Mouse (Mus musculus): ENCODE data around the gene Ndufs3. TPM values are rescaled to one million over a fixed set of nuclear protein-coding genes. Genes with fewer than 3 reads are reported as not detected.

Gene Ndufs3
- total and polyA plus RNA-seq, 3 experiments = 133 to 185 (median 182) TPM

DNA sequence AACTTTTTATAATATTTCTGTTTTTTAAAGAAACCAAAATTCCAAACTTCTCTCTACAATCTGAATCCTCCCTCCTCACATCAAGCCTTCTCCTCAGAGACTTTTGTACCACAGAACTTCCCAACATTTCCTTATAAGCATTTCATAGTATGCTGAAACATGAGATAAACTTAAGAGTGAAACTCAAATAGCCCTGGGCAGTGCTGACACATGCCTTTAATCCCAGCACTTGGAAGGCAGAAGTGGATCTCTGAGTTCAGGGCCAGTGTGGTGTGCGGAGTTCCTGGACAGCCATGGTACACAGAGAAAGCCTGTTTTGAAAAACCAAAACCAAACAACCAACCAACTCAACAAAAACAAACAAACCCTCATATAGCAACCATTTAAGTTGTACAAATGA lies 16.6 kb upstream of the Ndufs3 start:
- no peaks in the 10 kb centered on the region for H3K36me3 ChIP-seq (replicated peaks in 1 of 2; ENCODE audit: control insufficient read depth in 1 of 2, insufficient read depth in 1 of 2, low read length in 1 of 2)
- no peak overlapping the region for H3K4me2 ChIP-seq (ENCODE audit: insufficient read depth, low read depth, poor library complexity, severe bottlenecking)
- no peaks in the 10 kb centered on the region for H3K9me3 ChIP-seq (replicated peaks; ENCODE audit: low read length)
- DNase-seq (ENCODE audit: extremely low read depth) = no peak
- H3K4me3 ChIP-seq (replicated peaks in 1 of 3; ENCODE audit: low read depth in 2 of 3, low read length in 2 of 3, poor library complexity in 1 of 3) = no peak overlapping the region
- H3K27me3 ChIP-seq (replicated peaks) = peaks cover 4% of the 10 kb centered on the region
- TF ChIP-seq MAZ (IDR thresholded peaks at IDR 0.05; ENCODE audit: low read depth, low read length) (no peak), RCOR1 (conservative IDR thresholded peaks at IDR 0.05; ENCODE audit: low read depth, low read length) (no peak), POLR2A (IDR thresholded peaks at IDR 0.05; ENCODE audit: low read depth, low read length) (no peak), SMC3 (IDR thresholded peaks at IDR 0.05; ENCODE audit: low read depth, low read length) (no peak)
- peaks cover 2 to 4% of the 10 kb centered on the region in 2 experiments; a peak in 2 of 4 replicates for H3K4me1 ChIP-seq (ENCODE audit: control insufficient read depth in 1 of 2, insufficient read depth in 2 of 2)
- dilution Hi-C loops (cut with MboI; ENCODE audit: extremely low pct_ligation_motif_present, extremely low pct_unique_long_range_greater_than_20kb, low sequenced_read_pairs) (no loop called here), in situ Hi-C loops (cut with MboI; ENCODE audit: low pct_ligation_motif_present, low pct_unique_long_range_greater_than_20kb, low sequenced_read_pairs) (no loop called here)
- H3K9ac ChIP-seq (ENCODE audit: insufficient read depth, low read depth) = no peak overlapping the region
- H3K27ac ChIP-seq (ENCODE audit: insufficient read depth, low read depth) = no peak overlapping the region
- peaks cover 10% of the 10 kb centered on the region for H3K79me2 ChIP-seq (replicated peaks; ENCODE audit: control insufficient read depth, extremely low read depth, insufficient read depth, poor library complexity, severe bottlenecking)

DNA sequence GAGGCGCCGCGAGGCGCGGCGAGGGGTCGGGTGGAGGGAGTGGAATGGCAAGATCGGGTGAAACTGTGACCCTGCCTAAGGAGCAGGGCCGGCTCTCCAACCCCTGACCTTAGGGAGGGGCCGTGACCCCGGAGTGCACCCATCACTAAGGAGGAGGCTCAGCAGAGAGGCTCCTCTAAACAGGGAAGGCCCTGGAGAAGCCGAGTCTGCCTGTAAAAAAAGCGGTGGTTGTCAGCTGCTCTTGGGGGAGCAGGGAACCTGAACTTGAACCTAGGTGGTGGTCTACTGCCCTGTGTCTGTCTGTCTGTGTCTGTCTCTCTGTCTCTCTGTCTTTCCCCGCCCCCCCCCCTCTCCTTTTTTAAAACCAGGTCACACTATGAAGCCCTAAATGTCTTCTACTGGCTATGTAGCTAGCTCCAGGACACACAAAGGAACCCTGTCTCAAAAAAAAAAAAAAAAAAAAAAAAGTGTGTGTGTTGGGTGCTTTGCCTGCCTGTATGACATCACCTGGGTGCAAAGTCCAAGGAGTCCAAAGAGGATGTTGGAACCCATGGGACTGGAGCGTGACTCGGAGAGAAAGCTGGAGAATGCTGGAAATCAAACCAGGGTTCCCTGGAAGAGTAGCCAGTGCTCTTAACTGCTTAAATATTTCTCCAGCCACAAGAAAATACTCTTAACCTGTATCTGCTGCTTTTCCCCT lies 13.5 kb upstream of the Ndufs3 start:
- Histone ChIP-seq H3K27me3 (replicated peaks) (peaks cover 4% of the 10 kb centered on the region), H3K4me2 (ENCODE audit: insufficient read depth, low read depth, poor library complexity, severe bottlenecking) (peak overlapping the region; percentile 10), H3K4me3 (replicated peaks in 1 of 3; ENCODE audit: low read depth in 2 of 3, low read length in 2 of 3, poor library complexity in 1 of 3) (peak overlapping the region; percentile 59 to 90 (median 78)), H3K9ac (ENCODE audit: insufficient read depth, low read depth) (peak overlapping the region; percentile 81), H3K27ac (ENCODE audit: insufficient read depth, low read depth) (peak overlapping the region; percentile 9; the same call in 1 of the 2 replicates), H3K4me1 (ENCODE audit: control insufficient read depth in 1 of 2, insufficient read depth in 2 of 2) (peaks cover 2 to 16% of the 10 kb centered on the region in 2 experiments; a peak in 3 of 4 replicates), H3K9me3 (replicated peaks; ENCODE audit: low read length) (no peaks in the 10 kb centered on the region), H3K36me3 (replicated peaks in 1 of 2; ENCODE audit: control insufficient read depth in 1 of 2, insufficient read depth in 1 of 2, low read length in 1 of 2) (peaks cover 7 to 17% of the 10 kb centered on the region in 2 experiments), H3K79me2 (replicated peaks; ENCODE audit: control insufficient read depth, extremely low read depth, insufficient read depth, poor library complexity, severe bottlenecking) (peaks cover 29% of the 10 kb centered on the region)
- TF ChIP-seq MAX (IDR thresholded peaks at IDR 0.05; ENCODE audit: low read length) (no peak), CHD2 (IDR thresholded peaks at IDR 0.05; ENCODE audit: low read length) (0 out of 2 replicates have a peak, but pooled peaks have one; percentile 2), ZNF384 (IDR thresholded peaks at IDR 0.05; ENCODE audit: low read depth, low read length) (peak; percentile 85), JUND (conservative IDR thresholded peaks at IDR 0.05; ENCODE audit: low read depth, low read length) (no peak)
- in situ Hi-C loops (cut with MboI; ENCODE audit: low pct_ligation_motif_present, low pct_unique_long_range_greater_than_20kb, low sequenced_read_pairs) = no loop called here
- no peak for DNase-seq (ENCODE audit: extremely low read depth)
- dilution Hi-C loops (cut with MboI; ENCODE audit: extremely low pct_ligation_motif_present, extremely low pct_unique_long_range_greater_than_20kb, low sequenced_read_pairs) = no loop called here

DNA sequence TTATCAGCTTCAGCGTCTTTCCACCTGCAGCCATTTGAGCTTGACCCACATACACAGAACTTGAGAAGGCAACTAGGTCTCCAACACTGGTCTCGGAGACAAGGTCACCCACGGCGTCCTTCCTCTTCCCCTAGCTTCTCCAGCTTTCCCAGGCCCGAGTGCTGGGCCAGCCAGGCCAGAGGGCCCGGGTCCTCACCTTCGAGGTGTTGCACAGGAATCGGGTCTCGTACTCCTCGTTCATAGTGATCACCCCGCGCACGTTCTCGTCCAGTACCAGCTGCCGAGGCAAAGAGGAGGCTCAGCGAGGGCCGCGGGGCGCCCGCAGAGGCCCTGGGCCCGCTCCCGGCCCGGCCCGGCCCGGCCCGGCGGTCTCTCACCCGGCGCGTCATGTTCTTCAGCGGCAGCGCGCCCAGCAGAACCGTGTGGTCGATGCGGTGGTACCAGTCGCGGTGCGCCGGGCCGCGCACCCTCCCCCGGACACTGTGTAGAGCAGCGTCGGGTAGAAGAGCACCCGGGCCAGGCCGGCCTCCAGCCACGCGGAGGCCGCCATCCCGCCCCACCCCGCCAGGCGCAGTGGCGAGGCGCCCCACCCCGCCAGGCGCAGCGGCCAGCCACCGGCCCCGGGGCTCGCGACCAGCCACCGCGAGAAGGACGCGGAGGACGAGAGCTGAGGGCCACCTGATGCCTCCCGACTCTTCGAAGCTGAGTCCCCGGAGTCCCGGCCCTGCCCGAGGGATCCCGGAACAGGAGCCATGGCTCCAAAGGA lies 12.8 kb upstream of the Ndufs3 start:
- dilution Hi-C loops (cut with MboI; ENCODE audit: extremely low pct_ligation_motif_present, extremely low pct_unique_long_range_greater_than_20kb, low sequenced_read_pairs) (no loop called here), in situ Hi-C loops (cut with MboI; ENCODE audit: low pct_ligation_motif_present, low pct_unique_long_range_greater_than_20kb, low sequenced_read_pairs) (no loop called here)
- peaks cover 2 to 16% of the 10 kb centered on the region in 2 experiments; a peak in 3 of 4 replicates for H3K4me1 ChIP-seq (ENCODE audit: control insufficient read depth in 1 of 2, insufficient read depth in 2 of 2)
- H3K9ac ChIP-seq (ENCODE audit: insufficient read depth, low read depth) = peak overlapping the region; percentile 81
- peaks cover 2% of the 10 kb centered on the region for H3K27me3 ChIP-seq (replicated peaks)
- H3K79me2 ChIP-seq (replicated peaks; ENCODE audit: control insufficient read depth, extremely low read depth, insufficient read depth, poor library complexity, severe bottlenecking) = peaks cover 29% of the 10 kb centered on the region
- peak; percentile 31 for DNase-seq (ENCODE audit: extremely low read depth)
- no peaks in the 10 kb centered on the region for H3K9me3 ChIP-seq (replicated peaks; ENCODE audit: low read length)
- H3K27ac ChIP-seq (ENCODE audit: insufficient read depth, low read depth) = peak overlapping the region; percentile 9
- H3K36me3 ChIP-seq (replicated peaks in 1 of 2; ENCODE audit: control insufficient read depth in 1 of 2, insufficient read depth in 1 of 2, low read length in 1 of 2) = peaks cover 8 to 24% of the 10 kb centered on the region in 2 experiments
- TF ChIP-seq CHD1 (IDR thresholded peaks at IDR 0.05; ENCODE audit: low read depth, low read length) (0 out of 2 replicates have a peak, but pooled peaks have one; percentile 40), UBTF (IDR thresholded peaks at IDR 0.05; ENCODE audit: low read depth, low read length) (peak; percentile 87; the same call in 1 of the 2 replicates), POLR2A (IDR thresholded peaks at IDR 0.05; ENCODE audit: low read depth, low read length) (peak; percentile 73), KAT2A (IDR thresholded peaks at IDR 0.05; ENCODE audit: insufficient replicate concordance, low read length) (0 out of 2 replicates have a peak, but pooled peaks have one; percentile 25), MXI1 (IDR thresholded peaks at IDR 0.05; ENCODE audit: low read depth, low read length) (peak; percentile 39; the same call in 1 of the 2 replicates), PAX5 (IDR thresholded peaks at IDR 0.05; ENCODE audit: low read length) (no peak)
- peak overlapping the region; percentile 93 for H3K4me2 ChIP-seq (ENCODE audit: insufficient read depth, low read depth, poor library complexity, severe bottlenecking)
- peak overlapping the region; percentile 59 to 90 (median 78) for H3K4me3 ChIP-seq (replicated peaks in 1 of 3; ENCODE audit: low read depth in 2 of 3, low read length in 2 of 3, poor library complexity in 1 of 3)
